Mouse (Mus musculus): ENCODE measurements around the gene Bsnd. TPM values are rescaled to one million over a fixed set of nuclear protein-coding genes. Genes with fewer than 3 reads are reported as not detected.

The Bsnd gene
- polyA plus RNA-seq, 1 experiment from 2014 or later: not detected

- H3K27ac ChIP-seq: no peak overlapping the region
Observed at GRCm38 (mm10) chr4:106443182-106443581, 48.9 kb downstream of the Bsnd start.

GRCm38 (mm10) chr4:106438763-106439162, 53.3 kb downstream of the Bsnd start:
- Histone ChIP-seq H3K9ac (no peak overlapping the region), H3K27me3 (no peaks in the 10 kb centered on the region), H3K4me3 (no peak overlapping the region), H3K36me3 (peaks cover 69% of the 10 kb centered on the region), H3K9me3 (no peaks in the 10 kb centered on the region), H3K4me1 (no peaks in the 10 kb centered on the region), H3K27ac (no peak overlapping the region), H3K4me2 (replicated peaks) (no peak overlapping the region)
- ATAC-seq (ENCODE audit: insufficient number of reproducible peaks, insufficient read depth, low FRiP score, low TSS enrichment): no peak
- WGBS: 91% methylated on average over 5 of the region's 5 CpGs

More at GRCm38 (mm10) chr4:106443182-106443581, 48.9 kb downstream of the Bsnd start:
- Histone ChIP-seq H3K4me2 (replicated peaks) (no peak overlapping the region), H3K4me3 (no peak overlapping the region), H3K36me3 (peaks cover 34% of the 10 kb centered on the region), H3K4me1 (no peaks in the 10 kb centered on the region), H3K9me3 (no peaks in the 10 kb centered on the region), H3K27me3 (no peaks in the 10 kb centered on the region), H3K9ac (no peak overlapping the region)
- 81% methylated on average over 6 of the region's 6 CpGs for WGBS
- no peak for ATAC-seq (ENCODE audit: insufficient number of reproducible peaks, insufficient read depth, low FRiP score, low TSS enrichment)

- Histone ChIP-seq H3K36me3 (peaks cover 66% of the 10 kb centered on the region), H3K27ac (no peak overlapping the region), H3K4me1 (no peaks in the 10 kb centered on the region), H3K9ac (no peak overlapping the region), H3K4me3 (no peak overlapping the region), H3K4me2 (replicated peaks) (no peak overlapping the region), H3K9me3 (no peaks in the 10 kb centered on the region), H3K27me3 (no peaks in the 10 kb centered on the region)
- no peak for ATAC-seq (ENCODE audit: insufficient number of reproducible peaks, insufficient read depth, low FRiP score, low TSS enrichment)
- 90% methylated on average over 5 of the region's 5 CpGs for WGBS
Observed at GRCm38 (mm10) chr4:106437207-106437606, 54.9 kb downstream of the Bsnd start.

GRCm38 (mm10) chr4:106436475-106436874, 55.6 kb downstream of the Bsnd start:
- Histone ChIP-seq H3K4me3 (no peak overlapping the region), H3K9me3 (no peaks in the 10 kb centered on the region), H3K4me2 (replicated peaks) (no peak overlapping the region), H3K4me1 (no peaks in the 10 kb centered on the region), H3K27me3 (no peaks in the 10 kb centered on the region), H3K27ac (no peak overlapping the region), H3K9ac (no peak overlapping the region), H3K36me3 (peaks cover 70% of the 10 kb centered on the region)
- no peak for ATAC-seq (ENCODE audit: insufficient number of reproducible peaks, insufficient read depth, low FRiP score, low TSS enrichment)
- WGBS: 70% methylated on average over 4 of the region's 4 CpGs

- H3K9me3 ChIP-seq: no peaks in the 10 kb centered on the region
- H3K4me3 ChIP-seq: no peak overlapping the region
- no peaks in the 10 kb centered on the region for H3K4me1 ChIP-seq
- H3K27ac ChIP-seq: no peak overlapping the region
- H3K36me3 ChIP-seq: peaks cover 71% of the 10 kb centered on the region
- 91% methylated on average over 2 of the region's 2 CpGs for WGBS
- no peak overlapping the region for H3K4me2 ChIP-seq (replicated peaks)
- no peak for ATAC-seq (ENCODE audit: insufficient number of reproducible peaks, insufficient read depth, low FRiP score, low TSS enrichment)
- no peaks in the 10 kb centered on the region for H3K27me3 ChIP-seq
- no peak overlapping the region for H3K9ac ChIP-seq
Observed at GRCm38 (mm10) chr4:106435426-106435825, 56.7 kb downstream of the Bsnd start.

Other genes starting within 250 kb of the Bsnd start
- 12.0 and 13.2 TPM in 2 replicates for gene Usp24, start 176.1 kb downstream of the Bsnd start, polyA plus RNA-seq (2016; fragmentation: Nextera tagmentation; extraction: Ambion mirVana)
- gene Pcsk9, start 28.0 kb downstream of the Bsnd start, polyA plus RNA-seq (2016; fragmentation: Nextera tagmentation; extraction: Ambion mirVana): 1.8 and 1.9 TPM in 2 replicates
- gene Dhcr24, start 68.8 kb upstream of the Bsnd start, polyA plus RNA-seq (2016; fragmentation: Nextera tagmentation; extraction: Ambion mirVana): 5.5 and 6.0 TPM in 2 replicates
- gene Lexm, start 125.0 kb upstream of the Bsnd start, polyA plus RNA-seq (2016; fragmentation: Nextera tagmentation; extraction: Ambion mirVana): 0.40 and 0.76 TPM in 2 replicates
- gene Ttc22, start 130.1 kb upstream of the Bsnd start, polyA plus RNA-seq (2016; fragmentation: Nextera tagmentation; extraction: Ambion mirVana): 0.61 and 0.95 TPM in 2 replicates
- gene Pars2, start 158.8 kb upstream of the Bsnd start, polyA plus RNA-seq (2016; fragmentation: Nextera tagmentation; extraction: Ambion mirVana): 15.3 and 16.9 TPM in 2 replicates
- gene Ttc4, start 186.7 kb upstream of the Bsnd start, polyA plus RNA-seq (2016; fragmentation: Nextera tagmentation; extraction: Ambion mirVana): 106 and 109 TPM in 2 replicates
- gene Mroh7, start 238.6 kb upstream of the Bsnd start, polyA plus RNA-seq (2016; fragmentation: Nextera tagmentation; extraction: Ambion mirVana): 0.58 TPM in 1 of 2 replicates, not detected in the other
- 0.19 TPM in 1 of 2 replicates, not detected in the other for gene Fam151a, start 241.6 kb upstream of the Bsnd start, polyA plus RNA-seq (2016; fragmentation: Nextera tagmentation; extraction: Ambion mirVana)

Measured in embryonic facial prominence, embryonic 12.5 days (tissue).